Mouse (Mus musculus) gastrocnemius, postnatal 10 days (tissue): ENCODE data around the gene S100a7a. TPM values are rescaled to one million over a fixed set of nuclear protein-coding genes. Genes with fewer than 3 reads are reported as not detected.

ENCODE experiments used
- DNase-seq: peaks from one replicate; pipeline ENCODE4 v3.0.0; 2021; ENCODE audit warnings: mixed read lengths
- total RNA-seq, 2 experiments: library from RNA; stranded (reverse); gene quantifications; 2 replicates each; pipeline ENCODE4 v1.2.3; 2021

The S100a7a gene
- total RNA-seq, 2 experiments from 2014 or later, result not detected

GRCm38 (mm10) chr3:90629298-90629697 is 24.5 kb upstream of the S100a7a start:
- DNase-seq, result no peak

- no peak for DNase-seq
Observed at GRCm38 (mm10) chr3:90631984-90632383, 21.8 kb upstream of the S100a7a start.

GRCm38 (mm10) chr3:90638511-90639275 is 15.1 kb upstream of the S100a7a start:
- no peak for DNase-seq

GRCm38 (mm10) chr3:90639511-90640154 is 14.2 kb upstream of the S100a7a start:
- no peak for DNase-seq

GRCm38 (mm10) chr3:90640981-90641380 is 12.8 kb upstream of the S100a7a start:
- no peak for DNase-seq

- peak; percentile 59 for DNase-seq
Observed at GRCm38 (mm10) chr3:90644220-90644619, 9.6 kb upstream of the S100a7a start.

- no peak for DNase-seq
Observed at GRCm38 (mm10) chr3:90647291-90647690, 6.5 kb upstream of the S100a7a start.

- DNase-seq, result no peak
Observed at GRCm38 (mm10) chr3:90648981-90649380, 4.8 kb upstream of the S100a7a start.

- DNase-seq, result no peak
Observed at GRCm38 (mm10) chr3:90649832-90650231, 4.0 kb upstream of the S100a7a start.

- peak; percentile 69 for DNase-seq
Observed at GRCm38 (mm10) chr3:90652878-90653508, 824 bp upstream of the S100a7a start.

GRCm38 (mm10) chr3:90657405-90657804 is 3.6 kb downstream of the S100a7a start:
- peak; percentile 12 for DNase-seq

- no peak for DNase-seq
Observed at GRCm38 (mm10) chr3:90659364-90660044, 5.7 kb downstream of the S100a7a start.

GRCm38 (mm10) chr3:90664219-90664618 is 10.4 kb downstream of the S100a7a start:
- DNase-seq, result no peak

GRCm38 (mm10) chr3:90668846-90669245 is 15.0 kb downstream of the S100a7a start, which contains the start of gene S100a8:
TSS of gene S100a8 (plus strand) at chr3:90668978.
- peak; percentile 35 for DNase-seq

GRCm38 (mm10) chr3:90678656-90679055 is 24.8 kb downstream of the S100a7a start:
- DNase-seq, result no peak

GRCm38 (mm10) chr3:90683929-90684328 is 30.1 kb downstream of the S100a7a start:
- DNase-seq, result no peak

GRCm38 (mm10) chr3:90686835-90687234 is 33.0 kb downstream of the S100a7a start:
- no peak for DNase-seq

GRCm38 (mm10) chr3:90693496-90693895 is 39.7 kb downstream of the S100a7a start:
- DNase-seq, result no peak

- no peak for DNase-seq
Observed at GRCm38 (mm10) chr3:90695613-90696012, 41.8 kb downstream of the S100a7a start, which contains the start of gene S100a9. TSS of gene S100a9 (minus strand) at chr3:90695721.

- no peak for DNase-seq
Observed at GRCm38 (mm10) chr3:90702244-90702643, 48.4 kb downstream of the S100a7a start.
